Mouse (Mus musculus): Measurements from ENCODE around the gene U2surp.

The U2surp gene

DNA sequence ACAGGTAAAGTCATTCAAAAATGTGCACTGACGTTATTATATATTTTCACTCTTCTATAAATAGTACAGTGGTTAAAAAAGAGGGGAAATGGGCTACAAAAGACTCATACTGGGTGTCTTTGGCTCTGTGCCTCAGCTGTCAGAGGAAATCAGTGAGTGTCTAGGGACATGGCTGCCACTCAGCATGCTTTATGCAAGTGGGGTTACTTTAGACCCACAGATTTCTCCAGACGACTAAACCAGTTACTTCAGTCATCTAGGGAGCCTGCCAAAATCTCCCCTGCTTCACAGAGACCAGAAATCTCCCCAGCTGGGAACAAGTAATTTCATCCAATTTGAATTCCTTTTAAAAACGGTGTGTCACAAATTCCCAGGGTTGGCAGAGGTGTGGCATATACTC, 59.9 kb downstream of the U2surp start:
- no peak for DNase-seq

DNA sequence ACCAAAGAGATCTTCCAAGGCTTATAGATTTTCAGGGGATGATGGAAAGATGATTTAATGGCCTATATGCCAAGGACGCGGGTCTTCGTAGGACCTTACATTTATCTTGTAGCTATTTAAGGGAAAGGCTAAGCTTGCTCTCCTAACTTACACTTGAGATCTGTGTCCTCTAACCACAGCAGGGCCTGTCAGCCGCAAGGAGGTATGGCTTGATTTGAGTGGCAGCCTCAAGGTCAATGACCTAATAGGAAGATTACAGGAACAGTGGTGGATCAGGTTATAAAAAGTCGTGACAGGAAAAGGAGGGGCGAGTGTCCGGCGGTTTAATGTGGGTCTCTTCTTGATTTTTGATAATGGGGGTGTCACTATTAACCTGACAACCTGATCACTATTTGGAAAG, 61.2 kb downstream of the U2surp start:
- no peak for DNase-seq

DNA sequence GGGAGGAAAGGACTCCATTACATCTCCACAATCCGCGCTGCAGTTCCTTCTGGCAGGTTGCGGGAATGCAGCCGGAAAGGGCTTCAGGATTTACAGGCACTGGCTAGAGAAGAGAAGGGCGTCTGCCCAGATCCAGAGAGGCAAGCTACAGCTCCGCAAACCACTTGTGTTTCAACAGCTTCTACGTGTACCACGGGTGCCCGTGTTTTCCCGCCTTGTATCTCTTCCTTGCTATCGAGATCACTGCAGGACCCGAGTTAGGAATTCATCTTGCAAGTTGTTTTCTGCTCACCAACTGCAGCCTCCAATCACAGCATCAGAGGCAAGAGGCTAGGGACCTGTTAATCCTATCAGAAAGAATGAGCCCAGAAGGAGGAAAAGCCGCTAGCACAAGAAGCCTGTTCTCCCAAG, 69.5 kb downstream of the U2surp start:
- no peak for DNase-seq

DNA sequence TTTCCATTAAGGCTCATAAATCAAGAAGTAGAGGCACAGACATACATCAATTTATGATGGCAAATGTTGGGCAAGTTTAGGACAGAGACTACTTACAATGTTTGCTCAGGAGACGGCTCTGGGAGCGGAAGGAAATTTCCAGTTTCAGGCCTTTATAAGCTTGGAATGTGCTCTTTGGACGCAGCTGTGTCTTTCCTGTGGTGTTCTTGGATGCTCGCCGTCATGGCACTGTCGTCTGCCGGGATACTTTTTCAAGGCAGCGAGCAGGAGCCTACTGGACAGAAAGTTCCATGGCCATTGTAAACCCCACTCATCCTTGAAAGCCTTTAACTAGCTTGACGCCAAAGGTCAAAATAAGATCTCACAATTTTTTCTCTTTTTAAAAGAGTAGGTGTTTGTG, 73.9 kb downstream of the U2surp start:
- peak; percentile 23 for DNase-seq

DNA sequence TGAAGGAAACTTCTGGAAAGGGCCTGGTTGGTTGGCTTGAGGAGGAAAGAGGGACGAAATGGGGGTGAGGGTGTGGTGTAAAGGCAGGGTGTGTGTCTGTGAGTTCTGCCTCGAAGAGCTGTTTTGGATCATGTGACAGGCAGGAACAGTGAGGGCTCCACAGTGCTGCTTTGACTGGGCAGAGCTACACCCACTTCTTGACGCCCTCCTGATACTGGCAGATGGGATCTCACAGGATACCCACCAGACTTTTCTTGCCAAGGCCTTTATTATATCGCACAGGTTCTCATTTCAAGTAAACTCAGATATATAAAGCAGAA, 75.5 kb downstream of the U2surp start:
- no peak for DNase-seq

DNA sequence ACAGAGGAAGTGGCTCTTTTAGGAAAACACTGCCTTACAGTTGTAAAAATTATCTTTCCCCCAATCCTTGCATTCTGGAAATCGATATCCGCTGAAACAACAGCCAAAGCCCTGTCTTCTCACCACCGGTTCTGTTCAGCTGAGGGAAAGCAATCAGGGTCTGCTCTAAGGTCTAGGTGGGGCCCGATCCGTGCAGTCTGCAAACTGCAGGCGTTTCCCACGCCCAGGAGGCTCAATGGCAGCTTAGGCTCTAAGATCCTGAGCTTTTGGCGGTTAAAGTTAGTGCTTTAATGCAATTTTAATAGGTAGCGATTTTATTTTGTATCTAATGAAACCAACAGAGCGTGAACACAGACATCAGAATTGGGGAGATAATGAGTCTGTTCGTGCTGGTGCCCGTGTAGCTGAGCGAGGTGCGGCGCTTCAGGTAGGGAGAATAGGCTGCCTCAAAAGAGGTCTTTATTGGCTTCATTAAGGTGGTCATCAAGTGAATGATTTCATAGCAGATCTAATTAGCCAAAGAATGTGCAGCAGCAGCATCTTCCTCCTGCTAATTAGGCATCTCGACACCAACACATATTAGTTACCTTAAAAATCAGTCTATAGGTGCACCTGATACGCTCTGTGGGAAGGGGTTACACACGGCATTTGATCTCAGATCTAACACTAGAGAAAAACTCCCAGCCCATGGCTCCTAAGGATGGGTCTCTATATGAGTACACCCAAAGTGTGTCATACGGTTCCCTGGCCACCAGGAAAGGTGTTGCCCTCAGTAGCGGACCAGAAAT, 76.1 kb downstream of the U2surp start:
- no peak for DNase-seq

DNA sequence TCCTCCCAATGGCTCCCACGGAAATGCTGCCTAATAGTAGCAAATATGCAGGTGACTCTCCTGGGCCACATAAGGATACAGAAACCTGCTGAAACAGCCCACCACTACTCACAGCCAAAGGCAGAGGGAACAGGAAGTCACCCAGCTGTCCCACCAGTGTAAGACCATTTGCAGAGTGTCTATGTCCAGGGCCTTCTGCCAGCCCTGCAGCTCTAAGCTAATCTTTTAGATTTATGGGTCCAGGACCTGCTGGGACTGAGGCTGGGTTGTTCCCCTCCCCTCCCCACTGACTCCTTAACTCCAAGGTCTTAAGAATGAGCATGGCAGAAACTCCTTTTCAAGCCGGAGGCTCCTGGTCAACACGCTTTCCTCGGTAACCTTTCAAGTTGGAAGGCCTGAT, 83.5 kb downstream of the U2surp start:
- DNase-seq: no peak

DNA sequence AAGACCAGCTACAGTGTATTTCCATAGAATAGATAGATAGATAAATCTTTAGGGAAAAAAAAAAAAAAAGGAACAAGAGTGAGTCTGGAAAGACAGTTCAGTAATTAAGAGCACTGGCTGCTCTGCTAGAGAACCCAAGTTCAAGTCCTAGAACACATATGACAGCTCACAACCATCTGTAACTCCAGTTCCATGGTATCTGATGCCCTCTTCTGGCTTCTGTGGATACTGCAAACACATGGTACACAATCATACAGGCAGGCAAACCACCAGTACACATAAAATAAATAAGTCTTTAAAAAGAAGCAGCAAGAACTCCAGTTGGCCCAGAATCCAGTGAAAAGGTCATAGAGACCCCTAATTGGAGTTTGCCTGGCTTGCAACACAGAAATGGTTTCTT, 97.9 kb downstream of the U2surp start:
- no peak for DNase-seq

DNA sequence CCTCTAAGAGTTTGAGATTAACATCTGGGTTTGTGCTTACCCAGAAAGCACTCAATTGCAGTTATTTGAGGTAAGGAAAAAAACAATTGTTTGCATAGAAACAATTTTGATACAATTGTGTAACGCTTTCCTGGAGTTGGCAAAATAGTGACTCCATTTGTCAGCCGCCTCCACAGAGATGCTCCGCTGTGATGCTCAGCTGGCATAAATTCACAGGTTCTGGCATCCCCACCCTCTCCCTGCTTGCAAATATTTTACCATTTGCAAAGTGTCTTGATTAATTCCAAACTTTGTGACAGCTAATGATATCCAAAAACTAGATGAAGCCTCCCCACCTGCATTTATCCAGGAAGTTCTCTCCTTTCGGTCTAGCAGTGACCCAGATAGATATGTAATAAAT, 99.7 kb downstream of the U2surp start:
- no peak for DNase-seq

DNA sequence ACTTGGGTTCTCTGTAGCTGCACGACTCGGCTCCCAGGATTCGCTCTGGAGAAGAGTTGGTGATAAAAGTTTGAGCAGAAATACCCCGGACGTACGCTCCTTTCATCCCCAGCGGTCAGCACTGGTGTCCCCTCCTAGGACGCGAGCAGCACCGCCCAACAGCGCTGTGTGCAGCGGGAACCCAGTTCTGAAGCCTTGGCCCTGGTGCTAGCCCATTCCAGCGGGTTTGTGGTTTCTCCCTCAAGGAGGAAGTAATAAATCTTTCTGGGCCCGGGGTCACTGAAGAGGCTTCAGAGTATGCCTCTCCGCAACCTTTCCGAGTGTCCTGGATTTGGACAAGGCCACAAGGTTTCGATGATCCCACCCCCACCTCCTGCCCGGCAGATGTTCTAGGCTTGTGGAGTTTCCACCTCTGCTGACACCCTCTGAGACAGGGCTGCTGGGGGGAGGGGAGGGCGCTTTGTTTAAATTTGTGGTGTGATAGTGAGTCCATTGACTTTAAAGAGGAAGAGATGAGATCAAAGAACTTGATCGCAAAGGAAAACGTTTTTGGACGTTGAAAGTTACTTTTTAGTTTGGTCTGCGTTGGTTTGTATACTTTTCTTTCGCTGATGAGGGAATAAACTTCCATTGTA, 104.1 kb downstream of the U2surp start:
- DNase-seq: peak; percentile 64
